Mouse (Mus musculus) megakaryocyte, embryonic 14.5 days (primary cell): ENCODE data around the gene Ccdc65.

Source experiments
- FLI1 ChIP-seq: IDR thresholded peaks from 2 replicates; pipeline ENCODE4 v1.6.1; 2012; ENCODE audit warnings: low read length, inconsistent platforms, mixed read lengths
- GATA1 ChIP-seq: IDR thresholded peaks from 3 replicates; pipeline ENCODE4 v1.6.1; 2012; ENCODE audit warnings: mixed read lengths, low read length, inconsistent platforms, borderline replicate concordance

DNA sequence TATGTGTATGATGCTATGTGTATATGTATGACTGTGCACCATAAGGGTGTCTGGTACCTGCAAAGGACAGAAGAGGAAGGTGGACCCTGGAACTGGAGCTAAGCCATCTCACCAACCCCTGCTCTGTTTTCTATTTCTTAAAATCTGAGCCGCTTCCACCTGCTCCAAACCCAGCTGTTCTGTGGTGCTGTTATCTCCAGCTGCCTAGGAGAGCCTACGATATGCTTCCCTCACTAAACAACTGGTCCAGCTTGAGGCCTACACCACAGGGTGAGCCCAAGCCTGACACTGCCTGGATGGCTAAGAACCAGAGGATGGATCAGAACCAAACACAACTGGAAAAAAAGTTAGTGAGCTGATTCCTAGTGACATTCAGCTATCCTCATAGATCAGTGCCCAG, 46.1 kb downstream of the Ccdc65 start:
- TF ChIP-seq GATA1 (no peak), FLI1 (no peak)
